Mouse (Mus musculus): ENCODE measurements around the gene Sox6.

GRCm38 (mm10) chr7:115450431-115451195 lies 588.0 kb downstream of the Sox6 start:
- TF ChIP-seq ZKSCAN1 (IDR thresholded peaks at IDR 0.05; ENCODE audit: borderline replicate concordance, low read depth, low read length) (no peak), CTCF (conservative IDR thresholded peaks at IDR 0.05 in 1 of 2, IDR thresholded peaks at IDR 0.05 in 1 of 2; ENCODE audit: low read depth in 2 of 2, low read length in 2 of 2) (no peak), PAX5 (IDR thresholded peaks at IDR 0.05; ENCODE audit: low read length) (no peak), POLR2A (IDR thresholded peaks at IDR 0.05; ENCODE audit: low read depth, low read length) (no peak), RAD21 (IDR thresholded peaks at IDR 0.05; ENCODE audit: low read depth, low read length) (no peak), RCOR1 (conservative IDR thresholded peaks at IDR 0.05; ENCODE audit: low read depth, low read length) (no peak), ZC3H11A (IDR thresholded peaks at IDR 0.05; ENCODE audit: low read depth, low read length) (no peak), MYC (IDR thresholded peaks at IDR 0.05; ENCODE audit: low read depth, low read length) (no peak), JUN (IDR thresholded peaks at IDR 0.05; ENCODE audit: insufficient read depth, low read depth, low read length) (no peak)
